Mouse (Mus musculus): ENCODE measurements around the gene Fam53b. TPM values are rescaled to one million over a fixed set of nuclear protein-coding genes. Genes with fewer than 3 reads are reported as not detected.

The Fam53b gene
- total RNA-seq, 2 experiments from 2014 or later, result 29.2 to 34.1 TPM

GRCm38 (mm10) chr7:132812619-132813415 is 869 bp downstream of the Fam53b start:
- intact Hi-C loops (cut with DNase I), result loop anchor here (2.0 to 5.0 kb wide), 5 partner anchors 39 to 141 kb away; partner anchors contain the start of gene Eef1akmt2
- DNase-seq, result peak; percentile 66 to 70

- peak in 1 of 2 experiments; percentile 37 for DNase-seq
- intact Hi-C loops (cut with DNase I), result loop anchor here (1.0 to 5.0 kb wide), 7 partner anchors 25 to 156 kb away; partner anchors contain the start of gene Eef1akmt2
Observed at GRCm38 (mm10) chr7:132811716-132812618, 1.7 kb downstream of the Fam53b start.

- intact Hi-C loops (cut with DNase I), result loop anchor here (1.0 to 5.0 kb wide), 6 partner anchors 24 to 155 kb away; partner anchors contain the start of gene Eef1akmt2
- peak; percentile 93 to 96 for DNase-seq
Observed at GRCm38 (mm10) chr7:132810879-132811278, 2.8 kb downstream of the Fam53b start.

- peak; percentile 63 to 67 for DNase-seq
- intact Hi-C loops (cut with DNase I), result loop anchor here (2.0 to 5.0 kb wide), 5 partner anchors 24 to 138 kb away; partner anchors contain the start of gene Eef1akmt2
Observed at GRCm38 (mm10) chr7:132810368-132810767, 3.3 kb downstream of the Fam53b start.

- DNase-seq, result no peak
- intact Hi-C loops (cut with DNase I), result loop anchor here (2.0 to 5.0 kb wide), 6 partner anchors 23 to 137 kb away; partner anchors contain the start of gene Eef1akmt2
Observed at GRCm38 (mm10) chr7:132809721-132810120, 4.0 kb downstream of the Fam53b start.

- intact Hi-C loops (cut with DNase I), result loop anchor here (5.0 kb wide), 1 partner anchor 42 kb away; no protein-coding TSS in a partner anchor
- DNase-seq, result no peak
Observed at GRCm38 (mm10) chr7:132808841-132809682, 4.6 kb downstream of the Fam53b start.

GRCm38 (mm10) chr7:132808051-132808796 is 5.5 kb downstream of the Fam53b start:
- intact Hi-C loops (cut with DNase I), result loop anchor here (5.0 kb wide), 1 partner anchor 41 kb away; no protein-coding TSS in a partner anchor
- no peak for DNase-seq

- intact Hi-C loops (cut with DNase I), result loop anchor here (5.0 kb wide), 1 partner anchor 40 kb away; no protein-coding TSS in a partner anchor
- DNase-seq, result no peak
Observed at GRCm38 (mm10) chr7:132806926-132807857, 6.5 kb downstream of the Fam53b start.

- intact Hi-C loops (cut with DNase I), result loop anchor here (5.0 kb wide), 1 partner anchor 39 kb away; no protein-coding TSS in a partner anchor
- DNase-seq, result peak; percentile 63 to 81
Observed at GRCm38 (mm10) chr7:132806286-132806685, 7.4 kb downstream of the Fam53b start.

- no peak for DNase-seq
- intact Hi-C loops (cut with DNase I), result loop anchor here (5.0 kb wide), 1 partner anchor 38 kb away; no protein-coding TSS in a partner anchor
Observed at GRCm38 (mm10) chr7:132804951-132805350, 8.7 kb downstream of the Fam53b start.

GRCm38 (mm10) chr7:132804461-132804860 is 9.2 kb downstream of the Fam53b start:
- intact Hi-C loops (cut with DNase I), result no loop called here

GRCm38 (mm10) chr7:132803962-132804361 is 9.7 kb downstream of the Fam53b start:
- DNase-seq, result no peak
- intact Hi-C loops (cut with DNase I), result no loop called here

More at GRCm38 (mm10) chr7:132804461-132804860, 9.2 kb downstream of the Fam53b start:
- DNase-seq, result no peak

GRCm38 (mm10) chr7:132803336-132803735 is 10.3 kb downstream of the Fam53b start:
- intact Hi-C loops (cut with DNase I), result no loop called here
- DNase-seq, result no peak

GRCm38 (mm10) chr7:132802691-132803090 is 11.0 kb downstream of the Fam53b start:
- intact Hi-C loops (cut with DNase I), result no loop called here
- DNase-seq, result no peak

GRCm38 (mm10) chr7:132802066-132802465 is 11.6 kb downstream of the Fam53b start:
- intact Hi-C loops (cut with DNase I), result no loop called here
- DNase-seq, result peak in 1 of 2 experiments; percentile 66

GRCm38 (mm10) chr7:132801509-132801908 is 12.2 kb downstream of the Fam53b start:
- no peak for DNase-seq
- intact Hi-C loops (cut with DNase I), result loop anchor here (2.0 kb wide), 1 partner anchor 15 kb away; no protein-coding TSS in a partner anchor

- intact Hi-C loops (cut with DNase I), result loop anchor here (2.0 kb wide), 1 partner anchor 14 kb away; no protein-coding TSS in a partner anchor
- no peak for DNase-seq
Observed at GRCm38 (mm10) chr7:132800868-132801267, 12.8 kb downstream of the Fam53b start.
